Mouse (Mus musculus): ENCODE results near the gene Sash3.

Gene Sash3

DNA sequence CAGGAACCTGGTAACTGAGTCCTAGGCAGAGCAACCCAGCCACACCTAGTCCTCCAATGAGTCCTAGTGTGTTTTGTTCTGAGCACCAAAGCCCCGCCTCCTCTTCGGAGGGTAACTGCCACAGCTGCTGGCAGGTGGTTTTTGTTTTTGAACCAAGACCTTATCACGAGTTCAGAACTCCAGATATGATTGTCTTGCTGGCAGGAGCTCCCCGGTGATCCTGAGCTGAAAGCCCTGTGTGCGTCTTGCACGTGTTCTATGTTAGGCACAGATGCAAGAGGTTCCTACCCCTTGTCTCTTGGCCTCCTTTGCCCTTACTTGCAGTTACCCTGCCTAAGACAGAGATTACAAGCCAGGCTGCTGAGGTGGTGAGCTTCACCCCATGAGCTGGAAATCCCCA is 4.8 kb upstream of the Sash3 start:
- no peak for DNase-seq

DNA sequence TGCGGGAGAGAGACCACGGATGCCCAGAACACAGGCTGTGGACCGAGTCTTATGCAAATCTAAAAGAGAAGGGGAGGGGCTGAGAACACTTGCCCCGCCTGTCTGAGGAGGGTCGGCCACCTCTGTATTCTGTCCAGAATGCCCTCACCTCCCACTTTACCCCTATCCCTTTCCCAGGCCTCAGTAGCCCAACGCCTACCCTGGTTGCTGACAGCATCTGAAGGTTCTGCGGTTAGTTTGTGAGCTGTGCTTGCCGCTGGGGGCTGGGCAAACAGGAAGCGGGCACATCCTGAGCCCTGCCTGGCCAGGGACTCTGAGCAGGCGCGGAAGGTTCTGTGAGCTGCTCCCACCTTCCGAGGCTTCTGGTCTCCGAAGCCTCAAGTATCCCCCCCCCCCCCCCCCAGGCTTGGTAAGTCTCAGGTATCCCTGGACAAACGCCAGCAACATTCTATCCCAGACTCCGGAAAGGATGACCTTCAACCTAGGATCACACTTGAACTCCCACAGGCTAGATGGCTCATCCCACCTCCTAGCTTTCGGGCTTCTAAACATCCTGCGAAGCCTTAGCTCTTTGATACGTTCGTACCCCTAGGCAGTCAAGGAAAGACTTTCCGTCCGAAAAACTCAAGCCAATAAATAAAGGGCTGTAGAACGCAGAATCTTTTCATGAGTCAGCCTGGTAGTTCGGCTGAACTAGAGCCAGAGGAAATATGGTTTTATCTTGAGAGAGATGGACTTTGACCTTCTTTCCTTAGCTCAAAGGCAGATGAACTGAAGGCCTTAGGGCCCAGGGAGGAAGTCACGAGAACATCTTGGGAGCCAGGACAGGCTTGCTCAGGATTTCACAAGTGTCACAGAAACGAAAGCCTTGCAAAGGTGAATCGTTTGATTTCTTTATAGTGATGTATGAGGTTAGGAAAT is 2.6 kb upstream of the Sash3 start:
- no peak for DNase-seq

DNA sequence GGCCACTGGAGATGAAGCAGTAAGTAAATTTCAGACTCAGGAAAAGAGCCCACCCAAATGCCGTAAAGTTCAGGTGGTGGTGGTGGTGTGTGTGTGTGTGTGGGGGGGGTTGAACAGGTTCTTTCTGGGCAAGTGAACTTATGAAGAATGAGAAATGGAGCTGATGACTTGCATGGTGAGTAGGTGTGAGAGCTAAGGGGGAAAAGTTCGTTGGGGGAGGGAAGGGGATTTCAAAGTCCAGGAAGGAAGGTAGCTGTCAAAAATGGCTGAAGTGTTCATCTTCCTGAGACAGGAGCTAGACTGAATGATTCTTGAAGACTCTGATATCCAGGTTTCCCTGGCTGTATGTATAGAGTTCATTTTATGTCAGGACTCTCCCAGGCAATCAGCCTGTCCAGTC is 990 bp downstream of the Sash3 start:
- DNase-seq = no peak

DNA sequence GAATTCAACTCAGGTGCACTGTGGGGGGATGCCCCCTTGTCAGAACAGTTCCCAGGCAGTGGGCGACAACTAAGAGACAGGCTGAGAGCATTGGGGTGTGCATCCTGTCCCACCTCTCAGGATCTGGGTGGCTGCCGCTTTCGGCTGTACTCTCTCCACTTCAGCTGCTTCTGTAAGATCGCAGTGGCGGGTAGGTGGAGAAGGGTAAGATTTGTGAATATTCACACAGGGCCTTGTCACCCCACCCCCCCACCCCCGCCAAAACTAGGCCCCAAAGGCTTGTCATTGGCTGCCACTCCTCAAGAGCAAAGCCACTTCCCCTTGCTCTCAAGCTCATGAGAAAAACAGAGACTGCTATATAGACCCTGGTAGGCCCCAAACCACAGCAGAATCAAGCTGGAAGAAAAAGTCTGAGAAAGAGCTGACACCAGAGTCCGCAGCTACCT is 1.5 kb downstream of the Sash3 start:
- DNase-seq = no peak

DNA sequence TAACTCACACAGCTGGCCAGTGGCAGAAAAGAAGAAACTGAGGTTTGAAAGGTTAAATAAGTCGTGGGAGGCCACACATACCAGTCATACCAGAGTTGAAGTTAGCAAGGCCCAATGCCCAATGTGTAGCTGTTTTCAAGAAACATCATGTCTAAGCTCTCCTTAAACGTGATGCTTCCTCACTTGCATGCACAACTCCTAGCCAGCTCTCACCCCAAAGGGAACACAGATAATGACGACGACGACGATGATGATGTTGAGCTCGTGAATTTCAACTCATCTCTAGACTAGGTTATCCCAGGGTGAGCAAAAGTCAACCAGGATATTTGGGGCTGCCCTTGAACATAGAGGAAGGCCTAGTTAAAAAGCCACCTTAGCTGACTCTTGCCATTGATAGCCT is 5.9 kb downstream of the Sash3 start:
- DNase-seq = no peak

DNA sequence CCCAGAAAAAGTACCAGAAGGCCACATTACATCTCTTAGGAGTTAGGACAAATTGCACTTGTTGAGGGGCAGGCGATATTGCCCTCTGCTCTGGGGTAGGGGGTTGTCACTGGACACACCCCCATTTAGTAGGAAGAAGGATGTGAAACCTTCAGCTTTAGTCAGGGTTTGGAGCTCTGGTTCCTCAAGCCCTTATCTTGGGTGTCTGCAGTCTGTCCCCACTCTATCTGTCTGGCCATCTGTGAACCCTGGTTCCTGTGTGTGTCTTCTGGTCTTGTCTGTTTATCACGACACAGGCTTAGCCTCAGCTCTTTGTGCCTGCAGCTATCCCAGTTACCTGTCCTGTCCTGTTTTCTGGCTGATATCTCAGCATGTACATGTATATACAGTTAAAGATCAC is 7.2 kb downstream of the Sash3 start:
- no peak for DNase-seq

DNA sequence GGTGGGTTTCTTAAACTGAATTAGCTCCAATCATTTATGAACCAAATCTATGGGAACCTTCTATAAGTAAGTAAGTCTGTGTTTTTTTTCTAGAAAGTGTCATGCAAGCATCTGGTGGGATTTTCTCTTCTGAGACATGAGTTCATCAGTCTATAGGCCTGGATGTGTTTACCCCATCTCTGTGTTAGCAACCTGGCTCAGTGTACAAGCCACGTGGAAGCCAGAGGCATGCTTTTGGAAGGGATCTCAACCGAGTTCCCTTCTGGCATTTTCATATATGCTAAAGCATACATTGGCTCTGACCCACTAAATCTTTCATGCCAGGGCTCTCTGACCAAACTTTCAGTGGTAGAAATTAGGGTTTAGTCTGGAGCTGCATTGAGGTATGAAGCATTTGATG is 7.7 kb downstream of the Sash3 start:
- no peak for DNase-seq

DNA sequence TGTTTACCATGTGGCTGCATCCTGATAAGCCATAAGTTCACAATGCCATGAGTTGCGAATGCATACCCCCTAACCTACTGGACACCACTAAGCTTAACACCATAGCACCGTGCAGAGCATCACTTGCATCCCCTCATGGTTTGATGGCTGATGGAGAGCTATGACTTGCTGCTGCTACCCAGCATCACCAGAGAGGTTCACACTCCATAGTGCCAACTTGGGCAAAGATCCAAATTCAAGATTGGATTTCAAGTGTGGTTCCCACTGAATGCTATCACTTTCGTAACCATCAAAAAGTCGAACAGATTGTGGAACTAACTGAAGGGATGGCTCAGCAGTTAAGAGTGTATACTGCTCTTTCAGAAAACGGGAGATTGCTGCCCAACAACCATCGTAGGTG is 9.3 kb downstream of the Sash3 start:
- DNase-seq = no peak

DNA sequence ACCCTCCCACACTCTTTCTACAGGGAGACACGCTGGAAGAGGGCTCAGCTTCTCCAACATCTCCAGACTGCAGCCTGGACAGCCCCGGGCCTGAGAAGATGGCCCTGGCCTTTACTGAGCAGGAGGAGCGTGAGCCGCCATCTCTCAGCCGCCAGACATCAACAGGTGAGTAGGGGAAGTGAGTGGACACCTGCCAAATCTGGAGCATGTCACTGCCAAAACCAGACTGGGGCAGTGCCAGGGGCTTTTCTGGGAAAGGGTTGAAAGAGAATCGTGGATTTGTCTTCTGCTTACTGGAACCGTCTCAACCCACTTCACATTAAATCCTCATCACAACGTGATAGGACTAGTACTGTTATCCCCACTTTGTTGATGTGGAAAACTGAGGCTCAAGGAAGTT is 11.2 kb downstream of the Sash3 start:
- DNase-seq = no peak

DNA sequence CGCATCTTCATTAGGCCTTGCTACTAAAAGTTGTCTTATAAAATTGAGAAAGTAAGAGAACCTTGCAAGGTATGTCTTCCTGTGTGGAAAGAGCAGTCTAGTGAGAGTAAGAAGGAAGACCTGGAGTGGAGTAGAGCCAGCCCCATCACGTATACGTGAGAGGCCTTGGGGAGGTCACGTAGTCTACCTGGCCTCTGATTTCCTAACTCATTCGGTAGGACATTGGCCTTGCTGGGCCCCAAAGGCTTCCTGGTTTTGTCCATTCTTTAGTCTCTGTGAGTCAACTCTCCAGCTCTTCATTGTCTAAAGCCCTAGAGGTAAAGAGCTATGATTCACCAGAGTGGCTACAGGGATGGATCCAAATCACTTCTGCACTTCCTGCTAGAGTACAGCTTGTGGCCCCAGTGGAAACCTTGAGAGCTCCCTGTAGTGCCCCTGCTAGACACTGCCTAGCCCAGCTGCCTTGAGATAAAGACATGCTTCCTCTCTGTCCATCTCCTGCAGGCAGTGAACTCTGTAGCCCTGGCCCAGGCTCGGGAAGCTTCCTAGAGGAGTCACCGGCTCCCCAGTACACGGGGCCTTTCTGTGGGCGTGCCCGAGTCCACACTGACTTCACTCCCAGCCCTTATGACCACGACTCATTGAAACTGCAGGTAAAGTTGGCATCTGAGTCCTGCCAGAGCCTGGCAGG is 12.1 kb downstream of the Sash3 start:
- no peak for DNase-seq

DNA sequence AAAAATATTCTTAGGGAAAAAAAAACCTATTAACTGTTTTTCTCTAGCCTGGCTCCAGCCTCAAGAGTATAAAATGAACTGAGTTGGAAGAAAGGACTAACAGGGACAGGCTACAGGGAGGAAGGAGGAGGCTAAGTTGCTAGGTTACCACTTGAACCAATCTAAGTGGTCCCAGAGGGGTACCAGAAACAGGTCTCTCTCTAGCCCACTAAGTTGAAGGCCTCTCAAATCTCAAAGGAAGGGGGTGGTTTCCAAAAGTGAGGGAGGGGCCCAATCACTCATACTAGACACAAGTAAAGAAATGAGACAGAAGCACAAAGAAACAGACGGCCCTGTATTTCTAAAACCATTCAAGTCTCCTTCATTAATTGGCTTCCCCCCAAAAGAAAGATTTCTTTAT is 23.7 kb downstream of the Sash3 start:
- no peak for DNase-seq

DNA sequence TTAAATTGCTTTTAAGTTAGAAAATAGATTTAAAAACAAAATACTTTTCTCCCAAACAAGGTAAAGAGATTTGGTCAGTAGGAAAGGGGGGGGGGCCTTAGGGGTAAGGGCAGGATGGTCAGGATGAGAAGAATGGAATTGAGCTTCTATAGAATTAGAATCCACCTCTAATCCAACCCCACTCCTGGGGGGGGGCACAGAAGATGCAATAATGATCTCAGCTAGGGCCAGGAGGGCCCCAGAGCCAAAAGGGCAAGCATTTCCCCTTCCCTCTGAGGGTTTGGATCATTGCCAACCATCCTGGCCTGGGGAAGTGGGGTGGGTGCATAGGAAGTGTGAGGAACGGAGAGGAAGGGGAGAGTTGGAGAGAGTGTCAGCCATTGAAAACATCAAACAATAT is 24.1 kb downstream of the Sash3 start:
- no peak for DNase-seq

DNA sequence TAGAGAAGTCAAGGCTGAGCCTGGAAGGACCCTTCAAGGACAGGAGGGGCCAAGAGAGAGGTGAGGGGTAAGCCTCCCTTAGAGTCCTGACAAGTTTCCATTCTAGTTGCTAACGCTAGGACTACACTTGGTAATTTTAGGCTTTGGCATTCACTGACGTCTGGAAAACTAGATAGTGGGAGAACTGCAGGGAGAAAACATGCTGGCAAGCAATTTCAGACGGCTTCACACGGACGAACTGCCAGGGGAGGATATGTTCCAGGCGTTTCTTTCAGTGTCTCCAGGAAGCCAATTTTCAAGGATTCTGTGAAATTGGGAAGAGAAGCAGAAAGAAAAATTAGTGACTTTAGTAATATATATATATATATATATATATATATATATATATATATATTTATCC is 35.6 kb downstream of the Sash3 start:
- DNase-seq = no peak

DNA sequence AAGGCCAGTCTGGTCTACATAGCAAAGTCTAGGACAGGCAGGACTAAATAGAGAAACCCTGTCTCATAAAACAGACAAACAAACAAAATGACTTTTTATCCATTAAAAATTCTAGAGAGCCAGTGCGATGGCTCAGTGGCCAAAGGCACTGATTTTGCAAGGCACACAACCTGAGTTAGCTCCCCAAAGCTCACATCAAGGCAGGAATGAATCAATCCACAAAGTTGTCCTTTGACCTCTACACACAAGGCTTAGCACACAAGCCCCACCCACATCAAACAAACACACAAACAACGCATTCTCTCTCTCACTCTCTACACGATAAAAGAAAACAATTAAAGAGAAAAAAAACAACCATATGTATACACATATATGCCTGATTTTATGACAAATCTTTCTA is 38.5 kb downstream of the Sash3 start:
- DNase-seq = no peak

DNA sequence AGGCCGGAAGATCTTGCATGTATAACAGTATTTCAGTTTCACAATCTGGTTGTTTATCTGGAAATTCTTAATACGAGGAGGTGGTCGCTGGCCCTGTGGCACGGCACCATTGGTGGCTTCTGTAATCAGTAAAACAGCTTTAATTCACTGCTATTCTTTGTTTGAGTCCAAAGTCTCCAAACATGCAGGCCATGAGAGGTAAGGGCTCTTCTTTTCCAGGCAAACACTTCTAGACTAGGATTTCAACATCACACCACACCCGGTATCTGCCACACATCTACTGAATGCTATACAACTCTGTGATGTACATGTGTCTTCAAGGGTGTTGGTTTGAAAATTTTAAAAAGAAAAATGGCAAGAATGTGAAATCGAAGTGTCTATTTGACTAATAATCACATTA is 45.0 kb downstream of the Sash3 start:
- no peak for DNase-seq

DNA sequence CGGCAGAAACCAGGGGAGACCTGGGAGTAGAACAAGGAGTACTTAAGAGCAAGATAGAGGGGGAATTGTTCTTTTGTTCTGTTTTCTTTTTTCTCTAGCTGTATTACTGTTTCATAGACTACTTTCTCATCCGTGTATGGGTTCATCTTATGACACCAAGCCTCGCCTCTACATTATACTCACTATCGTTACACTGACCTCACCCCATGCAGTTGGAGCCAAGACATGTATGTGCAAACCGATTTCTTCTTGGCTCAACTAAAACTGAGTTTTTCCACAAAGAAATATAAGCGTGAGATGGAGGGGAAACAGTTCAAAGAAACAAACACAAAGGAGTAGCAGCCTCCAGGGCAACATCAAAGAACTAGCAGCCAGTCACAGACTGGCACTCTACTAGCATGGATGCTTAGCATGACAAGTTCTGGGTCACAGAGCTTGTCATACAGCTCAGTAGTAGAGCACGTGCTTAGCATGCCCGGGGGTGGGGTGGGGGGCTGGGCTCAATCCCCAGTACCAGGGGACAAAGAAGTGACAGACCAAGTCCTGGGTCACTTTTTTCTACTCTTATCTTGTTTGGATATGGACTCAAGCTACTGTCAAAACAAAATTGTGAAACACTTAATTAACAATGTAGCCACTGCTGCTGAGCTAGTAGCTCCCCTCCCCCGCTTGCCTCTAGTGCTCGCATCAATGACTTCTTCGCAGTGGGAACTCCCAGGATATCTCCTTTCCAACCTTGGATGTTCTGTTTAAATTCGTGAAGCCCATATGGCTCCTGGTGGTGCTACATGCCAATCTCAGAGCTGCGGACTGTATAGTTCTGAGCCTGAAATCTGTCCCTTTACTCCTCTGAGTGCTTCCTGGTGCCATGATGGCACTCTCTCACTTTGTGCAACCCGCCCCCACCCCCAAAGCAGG is 47.3 kb downstream of the Sash3 start:
- DNase-seq = no peak

DNA sequence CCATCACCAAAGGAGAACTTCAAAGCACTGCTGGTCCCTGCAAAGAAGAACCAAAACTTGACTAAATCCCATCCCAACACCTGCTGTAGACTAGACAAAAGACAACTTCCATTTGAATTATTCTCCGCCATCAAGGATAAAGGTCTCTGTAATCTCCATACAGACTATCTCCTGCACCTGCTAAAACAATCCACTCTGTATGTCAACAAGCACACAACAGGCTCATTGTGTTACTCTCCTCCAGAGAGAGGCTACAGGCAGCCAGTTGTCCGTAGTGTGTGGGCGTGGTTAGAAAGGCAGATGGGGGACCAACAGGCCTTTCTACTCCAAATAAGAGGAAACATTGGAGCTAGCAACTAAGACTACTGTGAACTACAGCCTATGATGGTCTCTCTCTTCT is 51.6 kb downstream of the Sash3 start:
- DNase-seq = peak; percentile 52

DNA sequence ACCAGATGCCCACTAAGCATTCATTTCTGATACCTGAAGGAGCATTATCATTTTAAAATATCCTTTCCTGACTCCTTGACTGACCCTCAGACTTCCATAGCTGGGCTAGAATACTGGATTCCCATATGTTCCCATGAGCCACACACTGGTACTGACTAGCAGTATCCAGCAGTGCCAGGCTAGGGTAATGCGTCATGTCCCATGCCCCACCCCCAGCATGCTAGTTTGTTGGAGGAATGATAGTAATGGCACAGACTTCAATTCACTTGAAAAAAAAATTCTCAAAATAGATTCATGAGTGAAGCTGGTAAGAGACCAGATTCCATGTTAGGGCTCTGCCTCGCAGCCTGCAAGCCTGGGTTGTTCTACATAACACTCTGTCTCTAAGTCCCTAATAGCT is 52.8 kb downstream of the Sash3 start:
- peak; percentile 35 for DNase-seq

DNA sequence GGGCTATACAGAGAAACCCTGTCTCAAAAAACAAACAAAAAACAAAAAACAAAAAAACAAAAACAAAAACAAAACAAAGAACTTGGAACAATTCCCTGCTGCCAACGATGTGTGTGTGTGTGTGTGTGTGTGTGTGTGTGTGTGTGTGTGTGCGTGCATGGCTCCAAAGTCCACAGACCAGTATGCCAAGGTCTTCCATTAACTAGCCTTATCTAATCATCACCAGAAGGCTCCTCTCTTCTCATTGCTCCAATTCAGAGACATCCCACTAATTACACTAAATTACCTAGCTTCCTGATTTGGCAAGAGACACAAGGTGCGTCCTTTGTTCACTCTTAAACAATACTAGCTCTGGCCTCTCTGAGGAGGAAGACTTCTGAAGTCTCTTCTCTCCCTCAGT is 54.5 kb downstream of the Sash3 start:
- no peak for DNase-seq

DNA sequence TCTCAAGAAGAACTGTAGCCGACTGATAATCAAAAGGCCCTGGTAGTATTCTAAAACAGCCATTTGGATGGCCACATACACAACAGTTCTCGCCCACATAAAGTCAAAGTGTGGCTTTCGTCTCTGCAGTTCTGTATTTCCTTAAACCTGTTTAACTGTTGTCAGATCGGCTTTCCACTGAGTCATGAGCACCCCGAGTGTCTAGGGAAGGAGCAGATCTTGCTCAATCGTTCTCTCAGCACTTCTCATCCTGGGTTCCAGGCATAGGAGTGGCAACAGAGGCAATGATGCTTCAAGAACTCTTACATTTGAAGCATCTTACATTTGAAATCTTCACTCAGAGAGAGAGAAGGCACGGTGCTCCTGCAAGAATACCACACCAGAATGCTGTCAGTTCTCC is 55.7 kb downstream of the Sash3 start:
- DNase-seq = no peak

DNA sequence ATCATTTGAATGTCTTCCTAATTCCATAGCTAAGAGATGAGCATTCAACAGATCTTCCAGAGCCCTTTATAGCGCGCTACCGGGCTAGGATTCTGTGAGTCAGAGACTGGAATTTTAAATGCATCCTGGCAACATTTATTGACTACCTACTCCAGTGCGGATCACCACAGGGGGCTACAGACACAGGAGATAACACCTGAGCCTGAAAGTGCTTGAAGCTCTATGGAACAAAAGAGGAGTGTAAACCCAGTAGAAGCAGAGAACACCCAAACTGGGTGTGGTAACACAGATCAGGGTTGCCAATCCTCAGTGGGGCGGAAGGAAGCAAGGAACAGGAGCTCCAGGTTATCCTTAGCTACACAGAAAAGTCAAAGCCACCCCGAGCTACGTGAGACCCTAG is 56.2 kb downstream of the Sash3 start:
- DNase-seq = no peak

DNA sequence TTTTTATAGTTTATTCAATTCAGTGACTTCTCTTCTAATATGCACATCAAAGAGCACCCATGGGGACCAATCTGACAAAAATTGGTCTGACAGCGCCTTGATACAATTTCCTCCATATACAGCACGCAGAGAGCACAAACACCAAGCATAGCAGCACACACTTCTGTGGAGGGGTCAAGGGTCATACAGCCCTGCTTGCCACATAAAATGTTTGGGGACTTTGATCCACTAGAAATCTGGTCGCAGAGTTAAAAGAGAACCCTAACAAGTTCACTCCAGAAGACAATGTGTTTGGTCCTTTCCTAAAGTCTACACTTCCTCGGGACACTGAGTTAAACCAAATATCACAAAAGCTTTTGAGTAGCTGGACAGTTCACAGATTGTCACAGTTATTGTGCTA is 56.8 kb downstream of the Sash3 start:
- no peak for DNase-seq

DNA sequence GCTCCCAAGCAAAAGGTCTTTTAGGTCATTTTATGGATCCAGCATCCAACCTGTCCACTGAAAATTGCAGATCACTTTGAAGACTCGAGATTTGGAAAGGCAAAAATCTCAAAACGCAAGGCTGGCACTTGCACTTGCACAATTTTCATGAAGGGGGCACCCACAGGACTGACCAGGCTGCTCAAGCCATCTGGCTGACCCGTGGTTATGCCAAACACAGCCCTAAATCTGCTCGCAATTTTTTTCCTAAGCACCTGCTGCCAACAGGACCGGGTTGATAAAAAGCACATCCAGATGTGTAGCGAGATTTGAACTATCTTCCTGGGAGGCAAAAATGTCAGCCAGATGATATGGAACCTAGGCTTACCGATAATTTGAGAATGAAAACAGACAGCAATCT is 57.5 kb downstream of the Sash3 start:
- DNase-seq = no peak

All from layer of hippocampus, adult 9-11 months (tissue).